Mouse (Mus musculus) spleen, adult 18-20 months (tissue): ENCODE results near the gene Atg10.
A peak's percentile ranks its signal among the peaks of the same experiment; 100 is the strongest.

Experiments used
- DNase-seq, 2 experiments: peaks; one replicate each; pipeline ENCODE4 v3.0.0; 2022; ENCODE audit warnings: mixed read lengths in 2 of 2

Atg10 gene

GRCm38 (mm10) chr13:90995034-90995629 lies 228.6 kb downstream of the Atg10 start:
- no peak for DNase-seq

GRCm38 (mm10) chr13:90993602-90994001 lies 230.2 kb downstream of the Atg10 start:
- DNase-seq = no peak

GRCm38 (mm10) chr13:90992948-90993347 lies 230.8 kb downstream of the Atg10 start:
- no peak for DNase-seq

DNA sequence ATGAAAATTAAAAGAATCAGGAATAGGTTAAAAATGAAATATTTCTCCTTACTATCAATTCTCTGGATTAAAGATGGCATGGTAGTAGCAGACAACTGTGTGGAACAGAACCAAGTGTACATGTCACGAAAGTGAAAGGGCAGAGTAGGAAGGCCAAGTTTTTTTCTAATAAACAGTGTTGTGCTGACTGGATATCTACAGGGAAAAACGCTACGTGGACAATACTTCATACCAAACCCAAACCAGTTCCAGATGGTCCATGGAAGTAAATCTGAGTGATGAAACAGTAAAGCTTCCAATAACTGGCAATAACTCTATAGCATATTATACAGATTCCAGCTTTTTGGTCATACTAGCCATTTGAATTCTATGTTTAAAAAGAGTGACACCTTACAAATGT lies 235.5 kb downstream of the Atg10 start:
- DNase-seq = no peak

DNA sequence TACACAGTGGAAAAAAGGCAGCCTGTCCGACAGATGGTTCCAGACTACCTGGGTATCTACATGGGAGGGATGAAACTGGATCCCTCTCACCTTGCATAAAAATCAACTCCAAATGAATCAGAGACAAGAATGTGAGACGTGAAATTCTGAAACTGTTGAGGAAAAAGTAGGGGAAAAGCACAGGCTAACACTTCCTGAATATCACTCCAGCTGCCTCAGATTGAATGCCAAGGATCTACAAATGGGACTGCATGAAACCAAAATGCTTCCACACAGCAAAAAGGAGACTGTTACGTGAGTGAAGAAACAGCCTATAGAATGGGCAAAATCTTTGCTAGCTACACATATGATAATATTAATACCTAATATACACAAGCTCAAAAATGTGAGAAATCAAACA lies 238.4 kb downstream of the Atg10 start:
- DNase-seq = no peak

GRCm38 (mm10) chr13:90984073-90984472 lies 239.7 kb downstream of the Atg10 start:
- no peak for DNase-seq

DNA sequence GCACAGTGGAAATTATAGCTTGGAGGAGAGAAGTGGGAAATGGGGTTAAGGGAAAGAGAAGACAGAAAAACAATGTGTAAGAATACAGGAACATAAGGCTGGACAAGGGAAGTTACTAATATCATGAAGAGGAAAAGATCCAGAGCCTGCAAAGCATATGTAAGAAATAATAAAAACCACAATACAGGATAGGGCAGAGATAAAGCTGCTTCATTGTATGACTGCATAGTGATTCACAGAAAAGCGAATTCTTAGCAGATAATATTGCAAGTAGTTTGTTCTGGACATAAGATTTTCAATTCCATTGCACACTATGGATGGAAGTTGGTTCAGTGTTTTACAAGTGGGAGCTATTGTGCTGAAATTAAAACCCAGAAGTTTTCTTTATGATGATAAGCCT lies 242.0 kb downstream of the Atg10 start:
- no peak for DNase-seq

- no peak for DNase-seq
Measured at GRCm38 (mm10) chr13:90980878-90981674, 242.7 kb downstream of the Atg10 start.

- no peak for DNase-seq
Measured at GRCm38 (mm10) chr13:90977057-90977456, 246.7 kb downstream of the Atg10 start.

DNA sequence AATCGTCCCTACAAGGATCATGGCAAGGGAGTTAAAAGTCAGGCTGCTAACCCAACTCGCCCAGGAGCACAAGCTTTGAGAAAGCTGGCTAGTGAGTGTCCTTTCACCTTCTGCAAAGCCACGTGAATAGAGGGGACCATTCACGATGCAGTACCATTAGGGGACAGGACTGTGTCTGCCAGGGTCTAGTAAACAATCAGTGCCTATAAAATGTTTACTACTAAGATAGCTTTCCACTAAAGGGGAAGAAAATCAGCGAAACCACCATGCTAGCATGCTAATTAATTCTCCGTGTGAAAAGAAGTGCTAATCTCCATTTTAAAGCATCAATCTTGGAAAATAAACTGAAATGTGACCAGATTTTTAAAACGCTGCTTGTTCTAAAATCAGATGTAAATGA lies 250.4 kb downstream of the Atg10 start:
- DNase-seq = no peak

DNA sequence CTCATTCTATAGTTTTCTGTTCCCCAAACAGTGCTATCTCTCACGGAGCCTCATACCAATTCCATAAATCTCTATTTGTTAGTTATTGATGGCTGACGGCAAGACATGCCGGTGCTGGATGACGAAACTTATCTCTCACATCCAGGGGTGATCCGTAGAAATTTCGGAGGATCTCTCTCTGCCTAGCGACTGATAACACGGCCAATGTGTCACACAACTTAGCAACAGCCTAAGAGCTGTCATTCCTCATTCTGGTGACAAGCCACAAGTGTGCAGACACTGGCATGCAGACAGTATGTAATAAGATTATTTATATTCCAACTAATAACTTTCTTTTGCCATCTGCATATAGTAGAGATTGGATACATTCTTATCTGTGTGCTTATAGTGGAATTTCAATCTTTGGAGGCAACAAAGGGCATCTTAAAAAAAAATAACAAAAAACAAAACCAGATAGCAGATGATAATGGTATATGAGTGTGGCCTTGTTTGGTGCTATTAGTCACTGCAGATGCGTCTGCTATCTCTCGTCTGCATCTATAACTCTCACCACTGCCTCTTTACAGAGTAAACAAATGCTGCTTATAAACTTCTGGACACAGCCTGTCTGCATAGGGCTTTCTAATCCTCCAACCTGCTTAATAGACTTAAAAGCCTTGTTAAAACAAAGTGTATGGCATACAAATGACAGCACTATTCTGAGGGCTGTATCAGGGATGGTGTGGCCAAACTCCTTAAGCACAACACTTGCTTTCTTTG lies 253.3 kb downstream of the Atg10 start:
- DNase-seq = no peak

GRCm38 (mm10) chr13:90968940-90969339 lies 254.8 kb downstream of the Atg10 start:
- no peak for DNase-seq

DNA sequence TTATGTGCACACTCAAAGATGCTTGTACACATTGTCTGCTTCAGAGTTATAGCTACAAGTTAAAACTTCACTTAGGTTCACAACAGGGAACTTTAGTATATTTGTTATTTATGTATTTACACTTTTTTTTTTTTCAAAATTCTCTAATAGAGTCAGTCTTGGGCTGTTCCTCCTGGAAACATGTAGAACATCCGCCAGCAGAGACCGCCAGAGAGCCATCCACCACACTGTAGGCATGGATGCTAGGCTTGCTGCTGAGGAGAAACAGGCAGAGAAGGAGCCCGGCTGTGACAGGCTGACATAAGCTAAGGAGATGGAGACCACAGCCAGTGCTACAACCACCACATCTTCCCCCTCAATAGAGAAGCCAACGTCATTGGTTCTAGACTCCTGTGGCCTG lies 256.3 kb downstream of the Atg10 start:
- DNase-seq = peak; percentile 39 to 72

GRCm38 (mm10) chr13:90965996-90966395 lies 257.8 kb downstream of the Atg10 start:
- no peak for DNase-seq

DNA sequence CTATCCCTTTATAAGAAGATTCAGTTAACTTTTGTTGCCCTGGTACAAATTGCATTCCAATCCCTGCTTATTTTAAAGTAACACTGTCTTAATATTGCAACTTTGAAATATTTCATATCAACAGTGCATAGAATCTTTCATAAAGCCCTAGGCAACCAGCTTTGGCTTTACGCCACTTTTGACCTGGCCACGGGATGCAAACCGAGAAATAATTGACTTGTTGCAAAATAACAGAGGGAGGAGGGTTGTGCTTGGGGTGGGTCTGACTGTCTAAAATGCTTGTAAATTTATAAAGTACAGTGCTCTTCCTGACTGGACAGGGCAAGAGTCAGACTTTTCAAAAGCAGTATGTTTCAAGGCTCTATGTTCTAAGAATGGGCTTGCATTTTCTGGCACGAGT lies 259.3 kb downstream of the Atg10 start:
- DNase-seq = no peak

- no peak for DNase-seq
Measured at GRCm38 (mm10) chr13:90962836-90963760, 260.7 kb downstream of the Atg10 start.

- DNase-seq = no peak
Measured at GRCm38 (mm10) chr13:90960591-90960990, 263.2 kb downstream of the Atg10 start.

DNA sequence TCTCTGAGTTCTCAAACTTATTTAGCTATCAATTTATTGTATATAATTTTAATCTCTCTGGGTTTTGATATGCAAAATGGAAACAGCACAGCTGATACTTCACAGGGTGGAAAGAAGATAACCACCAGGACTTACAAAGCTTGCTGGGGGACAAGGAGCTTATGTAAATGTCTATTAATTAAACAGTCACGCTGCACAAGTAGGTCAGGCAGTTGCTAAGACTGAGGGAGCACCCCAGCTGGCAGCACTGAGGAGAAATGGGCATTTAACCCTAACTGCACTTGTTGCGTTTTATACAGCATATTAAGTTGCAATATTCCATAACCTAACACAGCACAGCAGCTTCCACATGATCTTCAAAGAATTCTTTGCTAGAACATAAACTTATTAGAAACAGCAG lies 264.9 kb downstream of the Atg10 start:
- no peak for DNase-seq

- DNase-seq = no peak
Measured at GRCm38 (mm10) chr13:90939600-90939999, 284.2 kb downstream of the Atg10 start.

DNA sequence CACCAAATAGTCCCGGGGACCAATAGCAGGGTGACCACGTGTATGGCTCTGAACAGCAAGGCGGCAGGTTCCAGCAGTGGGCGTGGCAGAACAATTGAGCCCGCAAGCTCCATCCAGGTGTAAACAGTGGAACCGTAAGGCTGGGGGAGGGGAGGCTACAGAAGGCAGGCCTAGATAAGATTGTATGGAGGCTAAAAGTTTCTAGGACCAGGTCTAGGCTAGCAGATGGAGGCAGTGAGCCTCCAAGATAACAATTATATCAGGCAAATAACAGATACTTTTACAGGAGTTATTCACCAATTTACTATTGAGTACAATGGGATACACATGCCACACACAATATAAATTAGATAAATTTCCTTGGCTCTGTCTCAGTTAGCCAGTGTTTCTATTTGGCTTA lies 284.6 kb downstream of the Atg10 start:
- DNase-seq = no peak

- no peak for DNase-seq
Measured at GRCm38 (mm10) chr13:90935852-90936251, 287.9 kb downstream of the Atg10 start.

DNA sequence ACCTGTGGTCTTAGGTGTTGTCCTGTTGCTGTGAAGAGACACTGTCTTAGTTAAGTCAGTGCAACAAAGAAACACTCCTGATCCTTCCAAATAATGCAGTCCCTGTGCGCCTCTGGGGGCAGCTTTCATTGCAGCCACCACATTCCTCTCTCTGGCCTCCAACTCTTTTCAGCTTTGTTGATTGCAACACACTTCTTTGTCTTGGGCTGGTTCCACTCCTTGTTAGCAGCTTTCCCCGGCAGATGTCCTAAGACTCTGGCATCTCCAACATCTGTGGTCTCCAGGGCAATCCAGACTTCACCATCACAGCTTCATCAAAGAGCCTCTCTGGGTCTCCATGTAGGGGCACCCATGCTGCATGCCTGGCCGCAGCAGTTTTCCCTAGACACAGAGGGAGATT lies 290.5 kb downstream of the Atg10 start:
- no peak for DNase-seq

GRCm38 (mm10) chr13:90929847-90930246 lies 293.9 kb downstream of the Atg10 start:
- DNase-seq = peak; percentile 13 to 69
